Mouse (Mus musculus): ENCODE results near the gene Tmem274. TPM values are rescaled to one million over a fixed set of nuclear protein-coding genes. Genes with fewer than 3 reads are reported as not detected.
"Not testable (repeated sequence)": the region's sequence is repeated elsewhere in the genome, so short reads cannot be mapped to it uniquely, and the experiment has no call there.

The Tmem274 gene
- not detected for total RNA-seq (2021)
- long read RNA-seq, result 0 reads

DNA sequence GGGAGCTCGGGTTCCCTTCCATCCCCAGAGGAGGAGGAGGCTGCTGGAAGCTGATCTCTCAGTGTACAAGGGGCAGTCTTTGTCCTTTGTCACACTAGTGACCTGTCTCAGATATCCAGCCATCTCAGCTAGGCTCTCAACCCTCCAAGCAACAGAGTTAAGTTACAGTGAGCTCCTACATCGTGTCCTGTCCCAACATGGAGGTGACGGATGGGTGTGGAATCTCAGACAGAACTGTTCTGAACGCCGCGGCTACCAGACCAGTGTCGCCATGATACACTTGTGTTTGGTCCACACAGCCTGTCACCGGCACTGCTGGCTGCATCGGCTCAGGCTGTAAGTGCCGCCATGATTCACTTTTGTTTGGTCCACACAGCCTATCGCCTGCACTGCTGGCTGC lies at the start of gene Tmem274:
Tmem274 (plus strand) TSS at position 301 of the 400 bp plus-strand sequence.
- DNase-seq (ENCODE audit: low spot score in 2 of 2), result no peak

GRCm38 (mm10) chr4:149429592-149429991 lies 47.6 kb upstream of the Tmem274 start:
- DNase-seq (ENCODE audit: low spot score in 2 of 2), result no peak

- DNase-seq (ENCODE audit: low spot score in 2 of 2), result not testable (repeated sequence)
These were observed 45.3 kb upstream of the Tmem274 start for GRCm38 (mm10) chr4:149431887-149432286.

- no peak for DNase-seq (ENCODE audit: low spot score in 2 of 2)
These were observed 36.6 kb upstream of the Tmem274 start for GRCm38 (mm10) chr4:149440576-149440975.

DNA sequence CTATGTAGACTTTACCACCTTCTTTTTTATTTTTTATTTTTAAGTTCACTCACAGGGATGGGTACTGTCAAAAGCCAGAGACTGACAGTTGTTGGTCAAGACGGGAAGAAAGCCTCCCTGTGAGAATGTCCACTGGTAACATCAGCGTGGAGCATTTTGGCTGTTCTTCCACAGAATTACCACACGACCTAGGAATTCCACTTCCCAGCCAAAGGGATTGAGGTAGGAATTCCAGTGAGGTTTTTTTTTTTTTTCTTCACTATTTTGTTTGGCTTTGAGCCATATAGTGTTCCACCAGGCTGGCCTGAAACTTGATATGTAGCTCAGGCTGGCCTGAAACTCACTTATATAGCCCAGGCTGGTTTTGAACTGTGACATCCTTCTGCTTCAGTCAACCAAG lies 34.7 kb upstream of the Tmem274 start:
- DNase-seq (ENCODE audit: low spot score in 2 of 2), result no peak

GRCm38 (mm10) chr4:149444465-149444864 lies 32.7 kb upstream of the Tmem274 start:
- no peak for DNase-seq (ENCODE audit: low spot score in 2 of 2)

- DNase-seq (ENCODE audit: low spot score in 2 of 2), result peak; percentile 79 to 87
These were observed 32.0 kb upstream of the Tmem274 start for GRCm38 (mm10) chr4:149444964-149445701.

- DNase-seq (ENCODE audit: low spot score in 2 of 2), result no peak
These were observed 31.3 kb upstream of the Tmem274 start for GRCm38 (mm10) chr4:149445868-149446267.

GRCm38 (mm10) chr4:149446309-149446708 lies 30.9 kb upstream of the Tmem274 start:
- DNase-seq (ENCODE audit: low spot score in 2 of 2), result no peak

DNA sequence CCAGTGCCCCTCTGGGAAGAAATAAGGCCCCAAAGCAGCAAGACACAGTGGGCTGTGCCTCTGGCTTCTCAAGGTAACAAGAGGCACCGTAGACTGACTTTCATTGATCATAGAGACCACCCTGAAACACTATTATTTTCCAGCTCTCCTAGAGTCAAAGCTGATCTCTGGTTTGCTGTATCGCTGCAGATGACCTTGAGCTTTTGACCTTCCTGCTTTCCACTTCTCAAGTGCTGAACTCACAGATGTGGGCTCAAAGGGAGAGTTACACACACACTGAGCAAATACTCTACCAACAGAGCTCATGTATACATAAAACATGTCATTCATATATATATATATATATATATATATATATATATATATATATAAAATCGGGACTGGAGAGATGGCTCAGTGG lies 26.5 kb upstream of the Tmem274 start:
- no peak for DNase-seq (ENCODE audit: low spot score in 2 of 2)

GRCm38 (mm10) chr4:149453656-149454055 lies 23.5 kb upstream of the Tmem274 start:
- no peak for DNase-seq (ENCODE audit: low spot score in 2 of 2)

DNA sequence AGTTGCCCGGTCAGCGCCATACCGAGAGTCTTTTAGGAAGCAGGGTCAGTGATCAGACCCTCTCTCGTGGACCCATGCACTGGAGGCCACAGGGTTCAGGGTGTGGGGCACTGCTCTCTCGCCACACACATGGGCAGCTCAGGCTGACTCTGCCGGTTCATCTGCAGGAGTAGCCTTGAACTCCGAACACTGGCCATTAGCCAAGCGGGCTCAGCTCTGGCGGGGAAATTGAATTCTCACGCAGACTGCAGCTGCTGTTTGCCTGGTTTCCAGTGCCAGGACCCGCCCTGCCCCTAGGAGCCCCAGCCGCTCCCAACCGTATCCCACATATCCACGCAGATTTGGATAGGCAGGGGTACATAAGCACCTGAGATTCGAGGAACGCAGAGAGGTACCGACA lies 22.9 kb upstream of the Tmem274 start:
- DNase-seq (ENCODE audit: low spot score in 2 of 2), result no peak

GRCm38 (mm10) chr4:149454879-149455278 lies 22.3 kb upstream of the Tmem274 start, which contains the start of gene Rbp7:
Rbp7 (minus strand) TSS chr4:149454978.
- no peak for DNase-seq (ENCODE audit: low spot score in 2 of 2)

- not testable (repeated sequence) for DNase-seq (ENCODE audit: low spot score in 2 of 2)
These were observed 20.0 kb upstream of the Tmem274 start for GRCm38 (mm10) chr4:149457163-149457562.

- DNase-seq (ENCODE audit: low spot score in 2 of 2), result no peak
These were observed 19.2 kb upstream of the Tmem274 start for GRCm38 (mm10) chr4:149457831-149458430.

- DNase-seq (ENCODE audit: low spot score in 2 of 2), result no peak
These were observed 18.7 kb upstream of the Tmem274 start for GRCm38 (mm10) chr4:149458526-149458925.

DNA sequence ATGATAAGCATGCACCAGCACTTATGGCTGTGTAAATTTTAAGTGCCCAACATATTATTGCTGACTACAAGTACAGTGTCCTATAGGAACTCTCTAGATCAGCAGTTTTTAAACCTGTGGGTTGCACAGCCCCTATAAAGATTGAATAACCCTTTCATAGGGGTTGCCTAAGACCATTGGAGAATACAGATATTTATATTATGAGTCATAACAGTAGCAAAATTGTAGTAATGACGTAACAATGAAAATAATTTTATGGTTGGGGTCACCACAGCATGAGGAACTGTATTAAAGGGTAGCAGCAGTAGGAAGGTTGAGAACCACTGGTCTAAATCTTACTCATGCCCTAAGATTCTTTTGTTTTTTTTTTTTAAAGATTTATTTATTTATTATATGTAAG lies 17.8 kb upstream of the Tmem274 start:
- no peak for DNase-seq (ENCODE audit: low spot score in 2 of 2)

DNA sequence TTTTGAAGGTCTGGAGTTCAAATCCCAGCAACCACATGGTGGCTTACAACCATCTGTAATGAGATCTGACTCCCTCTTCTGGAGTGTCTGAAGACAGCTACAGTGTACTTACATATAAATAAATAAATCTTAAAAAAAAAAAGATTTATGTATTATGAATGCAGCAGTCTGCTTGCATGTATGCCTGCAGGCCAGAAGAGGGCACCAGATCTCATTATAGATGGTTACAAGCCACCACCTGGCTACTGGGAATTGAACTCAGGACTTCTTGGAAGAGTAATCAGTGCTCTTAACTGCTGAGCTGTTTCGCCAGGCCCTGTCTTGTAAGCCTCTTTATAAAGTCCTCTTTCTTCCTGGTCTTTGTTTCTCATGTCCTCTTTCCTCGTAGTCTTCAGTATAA lies 16.7 kb upstream of the Tmem274 start:
- not testable (repeated sequence) for DNase-seq (ENCODE audit: low spot score in 2 of 2)

DNA sequence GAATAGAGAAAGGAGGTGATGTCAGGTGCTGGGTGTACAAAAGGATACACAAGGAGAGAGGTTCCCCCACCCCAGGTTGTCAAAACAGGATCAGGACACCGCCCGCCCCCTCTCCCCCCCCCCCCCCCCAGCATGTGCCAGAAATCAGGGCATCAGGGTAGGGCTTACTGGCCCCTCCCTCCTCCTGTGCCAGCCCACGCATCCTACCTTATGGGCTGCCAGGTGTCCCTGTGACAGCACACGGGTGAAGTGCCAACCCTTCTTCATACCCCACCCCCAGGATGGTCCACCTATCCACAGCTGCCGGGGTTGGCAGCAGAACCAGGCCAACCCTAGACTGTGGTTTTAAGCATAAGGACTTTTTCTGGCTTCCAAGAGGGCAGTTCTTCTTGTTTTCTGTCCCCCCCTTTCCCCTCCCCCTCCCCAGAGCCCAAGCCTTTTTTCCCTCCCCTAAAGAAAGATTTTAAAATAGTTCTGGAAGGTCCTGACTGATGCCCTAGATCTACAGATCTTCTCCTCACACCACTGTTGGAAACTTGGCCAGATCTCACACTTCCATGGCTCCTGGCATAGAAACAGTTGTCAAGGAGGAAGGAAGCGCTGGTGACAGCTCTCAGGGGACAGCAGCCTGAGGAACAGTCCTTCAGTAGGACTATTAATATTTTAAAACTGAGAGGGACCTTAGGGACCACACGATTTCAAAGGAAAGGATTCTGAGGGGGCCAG lies 15.4 kb upstream of the Tmem274 start:
- DNase-seq (ENCODE audit: low spot score in 2 of 2), result no peak

GRCm38 (mm10) chr4:149462305-149462971 lies 14.7 kb upstream of the Tmem274 start:
- DNase-seq (ENCODE audit: low spot score in 2 of 2), result no peak

- no peak for DNase-seq (ENCODE audit: low spot score in 2 of 2)
These were observed 13.7 kb upstream of the Tmem274 start for GRCm38 (mm10) chr4:149463435-149463950.

All from layer of hippocampus, adult 18-20 months (tissue).